Mouse (Mus musculus): ENCODE results near the gene Slc45a3.

Slc45a3 gene

GRCm38 (mm10) chr1:131964100-131964499 lies 1.3 kb downstream of the Slc45a3 start:
- no peak for DNase-seq (ENCODE audit: extremely low read depth, insufficient read length, low spot score)

GRCm38 (mm10) chr1:131964580-131964979 lies 1.8 kb downstream of the Slc45a3 start:
- no peak for DNase-seq (ENCODE audit: extremely low read depth, insufficient read length, low spot score)

- no peak for DNase-seq (ENCODE audit: extremely low read depth, insufficient read length, low spot score)
These were observed 3.1 kb downstream of the Slc45a3 start for GRCm38 (mm10) chr1:131965818-131966217.

GRCm38 (mm10) chr1:131967336-131967735 lies 4.6 kb downstream of the Slc45a3 start:
- DNase-seq (ENCODE audit: extremely low read depth, insufficient read length, low spot score), result no peak

GRCm38 (mm10) chr1:131968556-131968955 lies 5.8 kb downstream of the Slc45a3 start:
- DNase-seq (ENCODE audit: extremely low read depth, insufficient read length, low spot score), result no peak

GRCm38 (mm10) chr1:131968983-131969382 lies 6.2 kb downstream of the Slc45a3 start:
- DNase-seq (ENCODE audit: extremely low read depth, insufficient read length, low spot score), result no peak

- no peak for DNase-seq (ENCODE audit: extremely low read depth, insufficient read length, low spot score)
These were observed 7.1 kb downstream of the Slc45a3 start for GRCm38 (mm10) chr1:131969825-131970224.

- no peak for DNase-seq (ENCODE audit: extremely low read depth, insufficient read length, low spot score)
These were observed 7.5 kb downstream of the Slc45a3 start for GRCm38 (mm10) chr1:131970322-131970660.

GRCm38 (mm10) chr1:131970661-131971520 lies 8.1 kb downstream of the Slc45a3 start:
- DNase-seq (ENCODE audit: extremely low read depth, insufficient read length, low spot score), result no peak

GRCm38 (mm10) chr1:131971771-131972497 lies 9.2 kb downstream of the Slc45a3 start:
- no peak for DNase-seq (ENCODE audit: extremely low read depth, insufficient read length, low spot score)

GRCm38 (mm10) chr1:131972498-131973334 lies 9.9 kb downstream of the Slc45a3 start:
- no peak for DNase-seq (ENCODE audit: extremely low read depth, insufficient read length, low spot score)

- no peak for DNase-seq (ENCODE audit: extremely low read depth, insufficient read length, low spot score)
These were observed 11.2 kb downstream of the Slc45a3 start for GRCm38 (mm10) chr1:131973991-131974390.

GRCm38 (mm10) chr1:131976886-131977285 lies 14.1 kb downstream of the Slc45a3 start:
- no peak for DNase-seq (ENCODE audit: extremely low read depth, insufficient read length, low spot score)

GRCm38 (mm10) chr1:131980471-131980870 lies 17.7 kb downstream of the Slc45a3 start:
- no peak for DNase-seq (ENCODE audit: extremely low read depth, insufficient read length, low spot score)

GRCm38 (mm10) chr1:131981378-131982013 lies 18.7 kb downstream of the Slc45a3 start:
- no peak for DNase-seq (ENCODE audit: extremely low read depth, insufficient read length, low spot score)

- DNase-seq (ENCODE audit: extremely low read depth, insufficient read length, low spot score), result peak; percentile 35
These were observed 20.1 kb downstream of the Slc45a3 start for GRCm38 (mm10) chr1:131982907-131983306.

GRCm38 (mm10) chr1:131983806-131984205 lies 21.0 kb downstream of the Slc45a3 start:
- DNase-seq (ENCODE audit: extremely low read depth, insufficient read length, low spot score), result no peak

- DNase-seq (ENCODE audit: extremely low read depth, insufficient read length, low spot score), result no peak
These were observed 24.7 kb downstream of the Slc45a3 start for GRCm38 (mm10) chr1:131987432-131987831.

- no peak for DNase-seq (ENCODE audit: extremely low read depth, insufficient read length, low spot score)
These were observed 26.7 kb downstream of the Slc45a3 start for GRCm38 (mm10) chr1:131989476-131989875.

- no peak for DNase-seq (ENCODE audit: extremely low read depth, insufficient read length, low spot score)
These were observed 27.5 kb downstream of the Slc45a3 start for GRCm38 (mm10) chr1:131990083-131990760.

All from 3134 (cell line).